Mouse (Mus musculus) right cerebral cortex, adult 2 months (tissue): Measurements from ENCODE around the gene Rhpn2.
A peak's percentile ranks its signal among the peaks of the same experiment; 100 is the strongest.

ENCODE experiments used
- DNase-seq, 2 experiments: peaks; one replicate each; pipeline ENCODE4 v3.0.0; 2021 to 2022; ENCODE audit warnings: low spot score in 2 of 2

Rhpn2 gene

DNA sequence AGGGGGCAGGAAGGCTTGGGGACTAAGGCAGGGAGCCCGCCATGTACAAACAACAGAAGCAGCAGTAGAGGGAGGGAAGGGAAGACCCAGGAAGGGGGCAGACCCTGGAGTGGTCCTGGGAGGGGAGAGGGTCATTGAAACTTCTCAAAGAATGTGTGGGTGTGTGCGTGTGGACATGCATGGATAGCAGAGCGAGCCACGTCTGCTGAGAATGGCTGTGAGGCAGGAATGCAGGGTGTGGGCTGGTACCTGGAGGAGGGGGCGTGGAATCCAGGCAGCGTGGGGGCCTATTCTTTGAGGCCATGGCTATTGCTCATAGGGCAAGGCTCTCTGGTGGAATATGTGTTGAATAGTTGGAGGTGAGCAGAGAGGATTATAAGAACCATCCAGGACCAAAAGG lies 54.7 kb downstream of the Rhpn2 start:
- DNase-seq: no peak

GRCm38 (mm10) chr7:35392935-35393334 lies 59.0 kb downstream of the Rhpn2 start:
- DNase-seq: peak in 1 of 2 experiments; percentile 57

DNA sequence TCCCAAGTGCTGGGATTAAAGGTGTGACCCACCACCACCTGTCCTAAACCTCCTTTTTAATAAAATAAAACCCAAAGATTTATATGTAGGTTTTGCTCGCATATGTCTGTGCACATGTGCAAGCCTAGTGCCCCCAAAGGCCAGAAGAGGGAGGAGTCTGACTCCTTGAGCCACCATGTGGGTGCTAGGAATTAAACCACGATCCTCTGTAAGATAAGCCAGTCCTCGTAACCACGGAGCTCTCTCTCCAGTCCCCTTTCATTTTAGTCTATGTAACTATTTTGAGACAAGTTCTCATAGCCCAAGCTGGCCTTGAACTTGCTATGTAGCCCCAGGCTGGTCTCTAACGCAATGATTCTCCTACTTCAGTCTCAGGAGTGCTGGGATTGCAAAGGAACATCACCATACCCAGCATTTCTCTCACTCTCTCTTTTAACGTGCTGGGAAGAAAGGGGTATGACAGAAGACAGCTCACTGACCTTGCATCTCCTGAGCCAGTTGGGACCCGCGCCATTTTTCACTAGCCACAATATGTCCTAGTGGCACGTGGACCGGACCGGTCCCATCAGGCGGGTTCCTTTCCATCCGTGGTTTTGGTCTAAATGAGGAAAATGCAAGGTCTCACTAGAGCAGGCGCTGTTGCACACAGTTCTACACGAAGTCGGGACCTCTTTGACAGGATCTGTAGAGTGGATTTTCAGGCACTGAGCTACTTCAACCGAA lies 61.9 kb downstream of the Rhpn2 start:
- DNase-seq: peak in 1 of 2 experiments; percentile 11

DNA sequence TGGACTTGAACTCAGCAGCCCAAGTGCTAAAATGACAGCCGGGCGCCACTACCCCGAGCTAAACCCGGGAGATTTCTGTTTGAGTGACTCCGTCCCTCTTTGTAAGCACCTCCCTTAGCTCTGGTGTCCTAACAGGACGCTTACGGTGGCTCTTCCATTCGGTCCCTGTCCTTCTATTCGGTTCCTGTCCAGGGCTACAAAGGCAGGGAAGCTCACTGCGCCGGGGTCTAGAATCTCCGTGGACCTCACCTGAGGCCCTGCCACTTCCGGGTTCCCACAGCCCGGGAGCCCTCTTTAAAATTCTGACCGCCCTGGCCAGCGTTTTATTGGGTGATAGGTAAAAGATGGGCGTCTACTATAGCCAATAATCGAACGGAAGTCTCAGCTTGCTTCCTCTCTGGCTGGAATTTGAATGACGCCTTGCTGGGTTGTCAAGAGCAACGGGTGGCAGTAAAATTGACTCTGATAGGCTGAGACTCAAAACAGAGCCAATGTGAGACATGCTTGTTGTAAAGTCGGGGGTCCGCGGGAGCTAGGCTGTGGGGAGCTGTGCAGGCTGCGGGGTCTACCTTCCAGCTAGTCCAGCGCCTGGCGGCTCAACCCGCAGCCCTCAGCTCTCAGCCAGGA lies 62.7 kb downstream of the Rhpn2 start, which contains the start of the genes Faap24 and Cep89:
Gene Faap24 (minus strand): TSS at position 295 of the 627 bp plus-strand sequence.
Gene Cep89 (plus strand): TSS at position 494 of the 627 bp plus-strand sequence.
- peak; percentile 98 for DNase-seq

DNA sequence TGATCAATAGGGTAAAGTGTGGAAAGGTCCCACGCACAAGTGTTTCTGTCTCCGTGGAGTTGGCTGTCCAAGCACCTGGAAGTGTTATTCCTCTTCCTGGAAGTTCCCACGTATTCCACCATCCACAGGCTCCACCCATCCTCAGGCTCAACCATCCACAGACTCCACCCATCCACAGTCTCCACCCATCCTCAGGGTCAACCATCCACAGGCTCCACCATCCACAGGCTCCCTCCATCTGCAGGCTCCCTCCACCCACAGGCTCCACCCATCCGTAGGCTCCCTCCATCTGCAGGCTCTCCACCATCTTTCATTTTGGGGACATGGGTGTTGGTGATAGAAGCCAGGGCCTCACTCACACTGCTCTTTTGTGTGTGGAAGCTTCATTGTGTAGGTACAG lies 67.2 kb downstream of the Rhpn2 start:
- no peak for DNase-seq

GRCm38 (mm10) chr7:35415226-35415625 lies 81.3 kb downstream of the Rhpn2 start:
- no peak for DNase-seq

- DNase-seq: no peak
Measured at GRCm38 (mm10) chr7:35415801-35416653, 82.1 kb downstream of the Rhpn2 start.

DNA sequence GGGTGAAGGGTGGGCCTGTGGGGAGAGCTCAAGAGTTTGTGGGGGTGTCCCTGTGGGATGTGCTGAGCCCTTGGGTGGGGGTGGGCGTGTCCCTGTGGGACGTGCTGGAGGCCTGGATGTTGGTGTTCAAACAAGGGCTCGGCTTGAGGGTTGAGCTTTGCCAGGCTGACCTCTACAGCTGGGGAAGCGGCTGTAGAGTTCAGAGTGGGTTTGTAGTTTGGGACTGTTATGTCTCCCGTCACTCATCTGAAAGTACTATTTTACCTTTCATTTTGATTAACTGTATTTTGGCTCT lies 82.6 kb downstream of the Rhpn2 start:
- DNase-seq: no peak

DNA sequence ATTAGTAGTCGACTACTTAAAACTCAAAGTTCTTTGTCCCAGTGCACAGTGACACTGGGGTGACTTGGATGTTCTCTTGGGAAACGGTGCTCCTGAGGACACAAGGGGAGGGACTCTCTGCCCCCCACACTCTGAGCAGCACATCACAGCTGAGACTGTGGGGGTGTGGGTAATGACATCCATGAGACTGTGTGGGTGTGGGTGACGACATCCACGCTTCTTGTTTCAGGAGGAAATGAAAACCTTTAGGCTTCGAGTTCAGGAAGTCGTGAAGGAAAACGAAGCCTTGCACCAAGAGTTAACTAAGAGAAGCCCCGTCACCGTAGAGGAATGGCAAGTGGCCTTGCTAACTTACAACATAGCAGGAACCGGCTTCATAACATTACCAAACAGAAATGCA lies 89.1 kb downstream of the Rhpn2 start:
- no peak for DNase-seq

DNA sequence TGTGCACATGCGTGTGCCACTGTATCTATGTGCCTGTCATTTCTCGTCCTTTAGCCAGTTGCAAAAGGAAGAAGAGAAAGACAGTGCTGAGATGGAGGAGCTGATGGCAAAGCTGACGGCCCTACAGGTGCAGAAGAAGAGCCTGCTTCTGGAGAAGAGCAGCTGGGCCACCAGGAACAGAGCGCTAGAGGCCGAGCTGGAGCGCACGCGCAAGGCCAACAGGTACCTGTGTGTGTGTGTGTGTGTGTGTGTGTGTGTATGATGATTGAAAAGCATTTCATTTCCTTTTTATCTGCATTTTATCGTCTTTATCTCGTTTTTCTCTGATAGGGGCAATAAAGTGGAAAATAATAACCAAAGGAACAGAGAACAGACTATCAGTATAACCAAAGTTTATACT lies 94.2 kb downstream of the Rhpn2 start:
- DNase-seq: no peak

- no peak for DNase-seq
Measured at GRCm38 (mm10) chr7:35435266-35435665, 101.3 kb downstream of the Rhpn2 start.
